Mouse (Mus musculus): ENCODE results near the gene Sae1. TPM values are rescaled to one million over a fixed set of nuclear protein-coding genes. Genes with fewer than 3 reads are reported as not detected.

Gene Sae1
- polyA plus RNA-seq, 1 experiment from 2014 or later: 222 TPM

- ATAC-seq (replicated peaks; ENCODE audit: insufficient number of reproducible peaks, low FRiP score, low TSS enrichment): no peak
- H3K36me3 ChIP-seq (ENCODE audit: control insufficient read depth, insufficient read depth, low read length): peaks cover 40% of the 10 kb centered on the region
- H3K4me1 ChIP-seq (ENCODE audit: control insufficient read depth, insufficient read depth, low read length): peaks cover 6% of the 10 kb centered on the region; the same call in 1 of the 2 replicates
- no peak overlapping the region for H3K4me3 ChIP-seq (ENCODE audit: low read depth, low read length)
- H3K27me3 ChIP-seq (ENCODE audit: control insufficient read depth, insufficient read depth, low read length): no peaks in the 10 kb centered on the region
- no peaks in the 10 kb centered on the region for H3K9me3 ChIP-seq (replicated peaks; ENCODE audit: control insufficient read depth, low read length)
- 94% methylated on average over 5 of the region's 5 CpGs for WGBS (ENCODE audit: insufficient replicate concordance)
- no peak overlapping the region for H3K27ac ChIP-seq (ENCODE audit: low read depth, low read length)
- H3K9ac ChIP-seq (ENCODE audit: low read depth, low read length): no peak overlapping the region
- no peak overlapping the region for H3K4me2 ChIP-seq
Observed at GRCm38 (mm10) chr7:16418713-16419112, 31.1 kb upstream of the Sae1 start.

GRCm38 (mm10) chr7:16417141-16417771, 29.6 kb upstream of the Sae1 start:
- ATAC-seq (replicated peaks; ENCODE audit: insufficient number of reproducible peaks, low FRiP score, low TSS enrichment): no peak
- 85% methylated on average over 10 of the region's 10 CpGs for WGBS (ENCODE audit: insufficient replicate concordance)
- Histone ChIP-seq H3K27me3 (ENCODE audit: control insufficient read depth, insufficient read depth, low read length) (no peaks in the 10 kb centered on the region), H3K9ac (ENCODE audit: low read depth, low read length) (no peak overlapping the region), H3K9me3 (replicated peaks; ENCODE audit: control insufficient read depth, low read length) (no peaks in the 10 kb centered on the region), H3K27ac (ENCODE audit: low read depth, low read length) (no peak overlapping the region), H3K4me3 (ENCODE audit: low read depth, low read length) (no peak overlapping the region), H3K36me3 (ENCODE audit: control insufficient read depth, insufficient read depth, low read length) (peaks cover 37% of the 10 kb centered on the region), H3K4me2 (no peak overlapping the region), H3K4me1 (ENCODE audit: control insufficient read depth, insufficient read depth, low read length) (peaks cover 13% of the 10 kb centered on the region)

GRCm38 (mm10) chr7:16415426-16415825, 27.8 kb upstream of the Sae1 start:
- Histone ChIP-seq H3K4me1 (ENCODE audit: control insufficient read depth, insufficient read depth, low read length) (peaks cover 27% of the 10 kb centered on the region), H3K4me3 (ENCODE audit: low read depth, low read length) (no peak overlapping the region), H3K9ac (ENCODE audit: low read depth, low read length) (0 out of 2 replicates have a peak overlapping the region, but pooled peaks have one; percentile 29), H3K27ac (ENCODE audit: low read depth, low read length) (peak overlapping the region; percentile 51; the same call in 1 of the 2 replicates), H3K27me3 (ENCODE audit: control insufficient read depth, insufficient read depth, low read length) (no peaks in the 10 kb centered on the region), H3K9me3 (replicated peaks; ENCODE audit: control insufficient read depth, low read length) (no peaks in the 10 kb centered on the region), H3K4me2 (no peak overlapping the region), H3K36me3 (ENCODE audit: control insufficient read depth, insufficient read depth, low read length) (peaks cover 26% of the 10 kb centered on the region)
- ATAC-seq (replicated peaks; ENCODE audit: insufficient number of reproducible peaks, low FRiP score, low TSS enrichment): peak; percentile 72
- WGBS (ENCODE audit: insufficient replicate concordance): 71% methylated on average over 3 of the region's 3 CpGs

DNA sequence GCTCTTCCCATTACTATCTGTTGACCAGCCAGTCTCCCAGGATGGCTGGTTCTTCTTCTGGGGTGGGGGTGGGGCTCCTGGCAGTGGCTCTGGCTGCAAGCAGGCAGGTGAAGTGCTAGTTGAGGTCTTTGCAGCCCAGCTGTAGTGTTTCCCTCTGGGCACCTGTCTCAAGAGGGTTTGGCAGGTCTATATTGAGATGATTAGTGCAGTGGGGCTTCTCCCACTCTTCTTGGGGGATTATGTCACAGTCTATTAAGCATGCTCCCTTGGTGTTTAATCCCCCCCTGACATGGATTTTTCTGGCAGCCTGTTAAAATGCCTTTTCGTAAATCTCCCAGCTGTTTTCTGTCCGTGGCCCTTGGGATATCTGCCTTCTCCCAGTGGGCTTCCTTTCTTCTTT, 25.3 kb upstream of the Sae1 start:
- Histone ChIP-seq H3K4me3 (ENCODE audit: low read depth, low read length) (no peak overlapping the region), H3K27ac (ENCODE audit: low read depth, low read length) (peak overlapping the region; percentile 89), H3K4me1 (ENCODE audit: control insufficient read depth, insufficient read depth, low read length) (peaks cover 27% of the 10 kb centered on the region), H3K36me3 (ENCODE audit: control insufficient read depth, insufficient read depth, low read length) (peaks cover 19% of the 10 kb centered on the region), H3K27me3 (ENCODE audit: control insufficient read depth, insufficient read depth, low read length) (no peaks in the 10 kb centered on the region), H3K9ac (ENCODE audit: low read depth, low read length) (no peak overlapping the region), H3K9me3 (replicated peaks; ENCODE audit: control insufficient read depth, low read length) (no peaks in the 10 kb centered on the region), H3K4me2 (peak overlapping the region; percentile 24; the same call in 1 of the 2 replicates)
- WGBS (ENCODE audit: insufficient replicate concordance): 78% methylated on average over 2 of the region's 2 CpGs
- no peak for ATAC-seq (replicated peaks; ENCODE audit: insufficient number of reproducible peaks, low FRiP score, low TSS enrichment)

GRCm38 (mm10) chr7:16412220-16412896, 24.8 kb upstream of the Sae1 start:
- no peaks in the 10 kb centered on the region for H3K27me3 ChIP-seq (ENCODE audit: control insufficient read depth, insufficient read depth, low read length)
- H3K36me3 ChIP-seq (ENCODE audit: control insufficient read depth, insufficient read depth, low read length): peaks cover 15% of the 10 kb centered on the region
- H3K9ac ChIP-seq (ENCODE audit: low read depth, low read length): peak overlapping the region; percentile 23; the same call in 1 of the 2 replicates
- H3K4me1 ChIP-seq (ENCODE audit: control insufficient read depth, insufficient read depth, low read length): peaks cover 27% of the 10 kb centered on the region
- peak; percentile 81 for ATAC-seq (replicated peaks; ENCODE audit: insufficient number of reproducible peaks, low FRiP score, low TSS enrichment)
- H3K9me3 ChIP-seq (replicated peaks; ENCODE audit: control insufficient read depth, low read length): no peaks in the 10 kb centered on the region
- 72% methylated on average over 8 of the region's 8 CpGs for WGBS (ENCODE audit: insufficient replicate concordance)
- peak overlapping the region; percentile 89 for H3K27ac ChIP-seq (ENCODE audit: low read depth, low read length)
- peak overlapping the region; percentile 24 for H3K4me2 ChIP-seq
- H3K4me3 ChIP-seq (ENCODE audit: low read depth, low read length): no peak overlapping the region

- Histone ChIP-seq H3K4me2 (no peak overlapping the region), H3K4me3 (ENCODE audit: low read depth, low read length) (no peak overlapping the region), H3K4me1 (ENCODE audit: control insufficient read depth, insufficient read depth, low read length) (peaks cover 29% of the 10 kb centered on the region), H3K36me3 (ENCODE audit: control insufficient read depth, insufficient read depth, low read length) (peaks cover 4% of the 10 kb centered on the region), H3K9me3 (replicated peaks; ENCODE audit: control insufficient read depth, low read length) (no peaks in the 10 kb centered on the region), H3K27me3 (ENCODE audit: control insufficient read depth, insufficient read depth, low read length) (no peaks in the 10 kb centered on the region), H3K27ac (ENCODE audit: low read depth, low read length) (peak overlapping the region; percentile 89), H3K9ac (ENCODE audit: low read depth, low read length) (peak overlapping the region; percentile 23; the same call in 1 of the 2 replicates)
- ATAC-seq (replicated peaks; ENCODE audit: insufficient number of reproducible peaks, low FRiP score, low TSS enrichment): no peak
- WGBS (ENCODE audit: insufficient replicate concordance): 92% methylated on average over 5 of the region's 5 CpGs
Observed at GRCm38 (mm10) chr7:16411100-16411499, 23.5 kb upstream of the Sae1 start.

DNA sequence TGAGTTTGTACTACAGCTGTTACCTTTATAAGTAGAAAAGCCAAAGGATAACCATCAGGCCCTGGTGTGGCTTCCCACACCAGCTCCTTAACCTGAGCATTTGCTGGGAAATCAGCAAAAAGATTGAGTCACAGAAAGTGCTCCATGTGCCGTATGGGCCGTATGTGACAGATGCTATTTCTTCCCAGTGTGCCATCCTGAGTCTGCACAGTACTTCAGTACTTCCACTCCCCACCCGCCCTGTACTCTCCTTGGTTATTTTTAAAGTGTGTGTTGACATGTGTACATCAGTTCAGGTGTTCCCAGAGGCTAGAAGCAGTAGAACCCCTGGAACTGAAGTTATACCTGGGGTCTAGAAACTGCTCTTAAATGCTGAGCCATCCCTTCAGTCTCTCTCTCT, 19.4 kb upstream of the Sae1 start:
- H3K27me3 ChIP-seq (ENCODE audit: control insufficient read depth, insufficient read depth, low read length): no peaks in the 10 kb centered on the region
- no peak overlapping the region for H3K4me2 ChIP-seq
- no peak overlapping the region for H3K27ac ChIP-seq (ENCODE audit: low read depth, low read length)
- no peaks in the 10 kb centered on the region for H3K9me3 ChIP-seq (replicated peaks; ENCODE audit: control insufficient read depth, low read length)
- no peak overlapping the region for H3K4me3 ChIP-seq (ENCODE audit: low read depth, low read length)
- no peak for ATAC-seq (replicated peaks; ENCODE audit: insufficient number of reproducible peaks, low FRiP score, low TSS enrichment)
- H3K36me3 ChIP-seq (ENCODE audit: control insufficient read depth, insufficient read depth, low read length): no peaks in the 10 kb centered on the region
- no peak overlapping the region for H3K9ac ChIP-seq (ENCODE audit: low read depth, low read length)
- peaks cover 45% of the 10 kb centered on the region for H3K4me1 ChIP-seq (ENCODE audit: control insufficient read depth, insufficient read depth, low read length)
- 70% methylated on average over 3 of the region's 3 CpGs for WGBS (ENCODE audit: insufficient replicate concordance)

- Histone ChIP-seq H3K27ac (ENCODE audit: low read depth, low read length) (peak overlapping the region; percentile 95), H3K9me3 (replicated peaks; ENCODE audit: control insufficient read depth, low read length) (no peaks in the 10 kb centered on the region), H3K4me2 (peak overlapping the region; percentile 57), H3K4me1 (ENCODE audit: control insufficient read depth, insufficient read depth, low read length) (peaks cover 35% of the 10 kb centered on the region), H3K9ac (ENCODE audit: low read depth, low read length) (peak overlapping the region; percentile 68), H3K36me3 (ENCODE audit: control insufficient read depth, insufficient read depth, low read length) (no peaks in the 10 kb centered on the region), H3K4me3 (ENCODE audit: low read depth, low read length) (peak overlapping the region; percentile 17), H3K27me3 (ENCODE audit: control insufficient read depth, insufficient read depth, low read length) (no peaks in the 10 kb centered on the region)
- WGBS (ENCODE audit: insufficient replicate concordance): 35% methylated on average over 11 of the region's 11 CpGs
- ATAC-seq (replicated peaks; ENCODE audit: insufficient number of reproducible peaks, low FRiP score, low TSS enrichment): peak; percentile 54
Observed at GRCm38 (mm10) chr7:16405516-16406351, 18.1 kb upstream of the Sae1 start.
